Mouse (Mus musculus): ENCODE results near the gene Atp5d. TPM values are rescaled to one million over a fixed set of nuclear protein-coding genes. Genes with fewer than 3 reads are reported as not detected.

Gene Atp5d
- 1,107 and 1,132 TPM in 2 replicates for polyA plus RNA-seq (2015; fragmentation: Nextera tagmentation; extraction: Ambion mirVana)

- peak within 1 kb of the TSS; percentile 60 for H3K4me3 ChIP-seq (ENCODE audit: low read length)
- H3K9me3 ChIP-seq (replicated peaks; ENCODE audit: control insufficient read depth, low read length) = 0 out of 2 replicates have a peak, but pooled peaks cover 3% of the 10 kb centered on the region
- peak; percentile 1; the same call in 1 of the 2 replicates for ATAC-seq (replicated peaks; ENCODE audit: extremely low read depth, insufficient read depth, low FRiP score)
- peaks cover 34% of the 10 kb centered on the region for H3K4me1 ChIP-seq (ENCODE audit: control insufficient read depth, insufficient read depth, low read length)
- H3K27ac ChIP-seq (ENCODE audit: low read length) = no peak within 1 kb of the TSS
- peaks cover 5% of the 10 kb centered on the region for H3K36me3 ChIP-seq (ENCODE audit: control insufficient read depth, insufficient read depth)
- peak within 1 kb of the TSS; percentile 85 for H3K4me2 ChIP-seq (ENCODE audit: low read depth, low read length)
- peaks cover 6% of the 10 kb centered on the region; the same call in 1 of the 2 replicates for H3K27me3 ChIP-seq (ENCODE audit: control insufficient read depth, insufficient read depth, low read length)
- WGBS = under 1% methylated on average over 78 of the region's 94 CpGs
- H3K9ac ChIP-seq (ENCODE audit: low read length) = peak within 1 kb of the TSS; percentile 69
Measured at GRCm38 (mm10) chr10:80138553-80139438, at the start of gene Atp5d. Atp5d (plus strand) TSS chr10:80138632.

DNA sequence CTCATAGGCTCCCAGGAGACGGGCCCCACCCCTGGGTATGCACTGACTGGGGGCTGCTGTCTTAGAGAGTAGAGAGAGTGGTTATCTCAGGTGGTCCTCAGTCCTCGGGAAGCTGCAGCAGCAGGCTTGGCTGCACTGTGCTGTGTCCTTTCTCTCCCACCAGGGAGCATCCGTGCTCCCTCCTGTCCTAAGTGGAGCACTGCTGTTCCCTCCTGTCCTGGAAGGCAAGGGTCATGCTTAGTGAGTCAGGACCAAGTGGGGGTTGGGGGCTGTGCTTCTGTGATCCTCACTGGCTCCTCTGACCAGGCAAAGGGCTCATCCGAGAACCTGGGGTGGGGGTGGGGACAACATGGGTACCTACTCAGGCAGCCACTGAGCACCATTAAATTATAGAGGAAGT, 49.3 kb upstream of the Atp5d start:
- H3K9ac ChIP-seq (ENCODE audit: low read length) = no peak overlapping the region
- H3K4me1 ChIP-seq (ENCODE audit: control insufficient read depth, insufficient read depth, low read length) = peaks cover 22% of the 10 kb centered on the region
- H3K36me3 ChIP-seq (ENCODE audit: control insufficient read depth, insufficient read depth) = no peaks in the 10 kb centered on the region
- H3K4me3 ChIP-seq (ENCODE audit: low read length) = no peak overlapping the region
- H3K27ac ChIP-seq (ENCODE audit: low read length) = no peak overlapping the region
- H3K4me2 ChIP-seq (ENCODE audit: low read depth, low read length) = no peak overlapping the region
- H3K9me3 ChIP-seq (replicated peaks; ENCODE audit: control insufficient read depth, low read length) = no peaks in the 10 kb centered on the region
- no peaks in the 10 kb centered on the region for H3K27me3 ChIP-seq (ENCODE audit: control insufficient read depth, insufficient read depth, low read length)
- ATAC-seq (replicated peaks; ENCODE audit: extremely low read depth, insufficient read depth, low FRiP score) = no peak
- 47% methylated on average over 4 of the region's 4 CpGs for WGBS

DNA sequence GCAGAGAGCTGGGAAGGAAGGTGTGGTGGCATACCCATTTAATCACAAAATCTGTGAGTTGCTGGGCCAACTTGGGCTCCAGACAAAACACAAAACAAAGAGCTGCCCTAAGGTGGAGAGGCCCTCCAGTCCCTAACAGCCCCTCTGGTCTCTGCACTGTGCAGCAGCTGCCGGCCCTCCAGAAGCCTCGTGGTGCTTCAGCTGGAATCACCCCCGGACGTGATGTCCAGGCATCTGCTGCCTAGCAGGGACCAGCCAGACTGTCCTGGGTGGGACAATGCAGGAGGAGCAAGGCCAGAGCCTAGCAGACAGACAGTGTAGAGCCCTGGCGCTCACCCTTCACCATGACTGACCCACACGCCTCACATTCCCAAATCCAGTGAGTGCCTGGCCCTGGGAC, 46.9 kb upstream of the Atp5d start:
- Histone ChIP-seq H3K9me3 (replicated peaks; ENCODE audit: control insufficient read depth, low read length) (no peaks in the 10 kb centered on the region), H3K27me3 (ENCODE audit: control insufficient read depth, insufficient read depth, low read length) (no peaks in the 10 kb centered on the region), H3K4me2 (ENCODE audit: low read depth, low read length) (no peak overlapping the region), H3K9ac (ENCODE audit: low read length) (0 out of 2 replicates have a peak overlapping the region, but pooled peaks have one; percentile 5), H3K4me3 (ENCODE audit: low read length) (no peak overlapping the region), H3K27ac (ENCODE audit: low read length) (no peak overlapping the region), H3K36me3 (ENCODE audit: control insufficient read depth, insufficient read depth) (no peaks in the 10 kb centered on the region), H3K4me1 (ENCODE audit: control insufficient read depth, insufficient read depth, low read length) (peaks cover 22% of the 10 kb centered on the region)
- ATAC-seq (replicated peaks; ENCODE audit: extremely low read depth, insufficient read depth, low FRiP score) = no peak
- WGBS = 90% methylated on average over 6 of the region's 6 CpGs

DNA sequence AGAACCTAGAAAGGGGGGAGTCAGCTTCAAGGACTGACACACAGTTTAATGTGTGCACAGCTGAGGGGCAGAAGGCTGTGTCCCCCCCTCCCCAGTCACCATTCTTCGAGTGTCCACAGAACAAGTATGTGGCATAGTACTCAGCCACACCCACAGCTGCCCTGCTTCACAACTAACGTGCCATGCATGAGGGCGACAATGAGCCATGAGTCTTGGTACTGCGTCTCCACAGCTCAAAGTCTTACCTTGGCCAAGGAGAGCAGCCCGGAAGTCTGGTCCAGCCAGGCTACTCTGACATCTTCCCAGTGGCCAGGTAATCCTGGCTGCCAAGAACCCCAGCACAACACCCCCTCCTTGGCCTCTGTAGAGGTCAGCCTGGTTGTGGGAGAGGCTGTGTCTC, 45.7 kb upstream of the Atp5d start:
- H3K4me3 ChIP-seq (ENCODE audit: low read length) = no peak overlapping the region
- no peak for ATAC-seq (replicated peaks; ENCODE audit: extremely low read depth, insufficient read depth, low FRiP score)
- H3K4me1 ChIP-seq (ENCODE audit: control insufficient read depth, insufficient read depth, low read length) = peaks cover 33% of the 10 kb centered on the region
- H3K27ac ChIP-seq (ENCODE audit: low read length) = no peak overlapping the region
- no peaks in the 10 kb centered on the region for H3K27me3 ChIP-seq (ENCODE audit: control insufficient read depth, insufficient read depth, low read length)
- H3K9ac ChIP-seq (ENCODE audit: low read length) = no peak overlapping the region
- no peaks in the 10 kb centered on the region for H3K36me3 ChIP-seq (ENCODE audit: control insufficient read depth, insufficient read depth)
- no peaks in the 10 kb centered on the region for H3K9me3 ChIP-seq (replicated peaks; ENCODE audit: control insufficient read depth, low read length)
- 75% methylated on average over 5 of the region's 5 CpGs for whole genome bisulfite sequencing
- H3K4me2 ChIP-seq (ENCODE audit: low read depth, low read length) = no peak overlapping the region

DNA sequence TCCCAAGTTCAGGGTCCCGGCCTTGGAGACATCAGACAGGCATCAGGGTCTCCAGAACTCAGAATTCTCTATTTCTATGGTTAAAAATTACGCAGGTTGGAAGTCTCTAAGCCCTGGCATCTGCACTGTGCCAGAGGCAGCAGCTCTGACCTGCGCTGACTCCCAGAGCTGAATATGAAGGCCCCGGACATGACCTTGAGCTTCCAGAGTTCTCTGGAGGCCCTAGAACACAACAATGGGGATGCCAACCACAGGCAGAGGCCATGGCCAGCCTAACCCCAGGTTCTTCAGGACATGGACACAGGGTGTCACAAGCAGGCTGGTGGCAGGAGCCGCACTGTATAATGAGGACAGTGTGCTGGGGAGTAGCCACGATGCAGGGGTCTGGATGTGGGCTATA, 44.3 kb upstream of the Atp5d start:
- no peaks in the 10 kb centered on the region for H3K36me3 ChIP-seq (ENCODE audit: control insufficient read depth, insufficient read depth)
- ATAC-seq (replicated peaks; ENCODE audit: extremely low read depth, insufficient read depth, low FRiP score) = no peak
- H3K4me2 ChIP-seq (ENCODE audit: low read depth, low read length) = no peak overlapping the region
- H3K27me3 ChIP-seq (ENCODE audit: control insufficient read depth, insufficient read depth, low read length) = no peaks in the 10 kb centered on the region
- WGBS = 80% methylated on average over 6 of the region's 6 CpGs
- peaks cover 35% of the 10 kb centered on the region for H3K4me1 ChIP-seq (ENCODE audit: control insufficient read depth, insufficient read depth, low read length)
- no peak overlapping the region for H3K27ac ChIP-seq (ENCODE audit: low read length)
- H3K9ac ChIP-seq (ENCODE audit: low read length) = no peak overlapping the region
- H3K4me3 ChIP-seq (ENCODE audit: low read length) = no peak overlapping the region
- no peaks in the 10 kb centered on the region for H3K9me3 ChIP-seq (replicated peaks; ENCODE audit: control insufficient read depth, low read length)

- Histone ChIP-seq H3K4me3 (ENCODE audit: low read length) (no peak overlapping the region), H3K36me3 (ENCODE audit: control insufficient read depth, insufficient read depth) (no peaks in the 10 kb centered on the region), H3K27ac (ENCODE audit: low read length) (no peak overlapping the region), H3K4me2 (ENCODE audit: low read depth, low read length) (no peak overlapping the region), H3K4me1 (ENCODE audit: control insufficient read depth, insufficient read depth, low read length) (peaks cover 35% of the 10 kb centered on the region), H3K27me3 (ENCODE audit: control insufficient read depth, insufficient read depth, low read length) (no peaks in the 10 kb centered on the region), H3K9me3 (replicated peaks; ENCODE audit: control insufficient read depth, low read length) (no peaks in the 10 kb centered on the region), H3K9ac (ENCODE audit: low read length) (no peak overlapping the region)
- 72% methylated on average over 3 of the region's 3 CpGs for WGBS
- no peak for ATAC-seq (replicated peaks; ENCODE audit: extremely low read depth, insufficient read depth, low FRiP score)
Measured at GRCm38 (mm10) chr10:80094684-80095083, 43.7 kb upstream of the Atp5d start.

DNA sequence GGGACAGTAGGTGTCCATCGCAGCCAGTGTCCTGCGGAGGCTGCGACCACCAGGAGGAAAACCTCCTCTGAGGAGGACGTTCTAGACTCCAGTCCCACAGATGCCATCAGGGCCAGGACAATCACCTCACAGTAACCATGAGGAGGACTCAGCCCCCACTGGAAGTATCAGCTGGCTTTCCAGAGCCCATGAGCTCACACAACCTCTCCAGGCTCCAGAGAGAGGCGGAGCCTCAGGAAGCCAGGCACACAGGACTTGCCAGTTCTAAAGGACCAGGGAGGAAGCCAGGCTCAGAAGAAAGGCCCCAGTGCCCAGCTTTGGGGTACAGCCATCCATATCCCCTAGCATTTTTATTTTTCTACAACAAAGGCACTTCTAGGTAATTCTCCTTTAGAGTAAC, 42.9 kb upstream of the Atp5d start:
- no peaks in the 10 kb centered on the region for H3K27me3 ChIP-seq (ENCODE audit: control insufficient read depth, insufficient read depth, low read length)
- no peak overlapping the region for H3K4me3 ChIP-seq (ENCODE audit: low read length)
- no peaks in the 10 kb centered on the region for H3K9me3 ChIP-seq (replicated peaks; ENCODE audit: control insufficient read depth, low read length)
- peaks cover 35% of the 10 kb centered on the region for H3K4me1 ChIP-seq (ENCODE audit: control insufficient read depth, insufficient read depth, low read length)
- ATAC-seq (replicated peaks; ENCODE audit: extremely low read depth, insufficient read depth, low FRiP score) = no peak
- H3K4me2 ChIP-seq (ENCODE audit: low read depth, low read length) = no peak overlapping the region
- H3K36me3 ChIP-seq (ENCODE audit: control insufficient read depth, insufficient read depth) = no peaks in the 10 kb centered on the region
- WGBS = 78% methylated on average over 5 of the region's 5 CpGs
- H3K9ac ChIP-seq (ENCODE audit: low read length) = no peak overlapping the region
- H3K27ac ChIP-seq (ENCODE audit: low read length) = no peak overlapping the region

- H3K27me3 ChIP-seq (ENCODE audit: control insufficient read depth, insufficient read depth, low read length) = no peaks in the 10 kb centered on the region
- 0 out of 2 replicates have a peak overlapping the region, but pooled peaks have one; percentile 42 for H3K27ac ChIP-seq (ENCODE audit: low read length)
- H3K36me3 ChIP-seq (ENCODE audit: control insufficient read depth, insufficient read depth) = no peaks in the 10 kb centered on the region
- 9% methylated on average over 6 of the region's 7 CpGs for WGBS
- peak; percentile 39; the same call in 1 of the 2 replicates for ATAC-seq (replicated peaks; ENCODE audit: extremely low read depth, insufficient read depth, low FRiP score)
- H3K4me3 ChIP-seq (ENCODE audit: low read length) = no peak overlapping the region
- peak overlapping the region; percentile 47; the same call in 1 of the 2 replicates for H3K9ac ChIP-seq (ENCODE audit: low read length)
- H3K4me2 ChIP-seq (ENCODE audit: low read depth, low read length) = peak overlapping the region; percentile 19; the same call in 1 of the 2 replicates
- H3K9me3 ChIP-seq (replicated peaks; ENCODE audit: control insufficient read depth, low read length) = no peaks in the 10 kb centered on the region
- peaks cover 48% of the 10 kb centered on the region for H3K4me1 ChIP-seq (ENCODE audit: control insufficient read depth, insufficient read depth, low read length)
Measured at GRCm38 (mm10) chr10:80097275-80097674, 41.2 kb upstream of the Atp5d start.

GRCm38 (mm10) chr10:80098630-80099029, 39.8 kb upstream of the Atp5d start:
- H3K4me3 ChIP-seq (ENCODE audit: low read length) = no peak overlapping the region
- no peaks in the 10 kb centered on the region for H3K36me3 ChIP-seq (ENCODE audit: control insufficient read depth, insufficient read depth)
- no peak overlapping the region for H3K4me2 ChIP-seq (ENCODE audit: low read depth, low read length)
- no peaks in the 10 kb centered on the region for H3K27me3 ChIP-seq (ENCODE audit: control insufficient read depth, insufficient read depth, low read length)
- H3K4me1 ChIP-seq (ENCODE audit: control insufficient read depth, insufficient read depth, low read length) = peaks cover 49% of the 10 kb centered on the region
- no peak for ATAC-seq (replicated peaks; ENCODE audit: extremely low read depth, insufficient read depth, low FRiP score)
- WGBS = 78% methylated on average over 5 of the region's 5 CpGs
- no peaks in the 10 kb centered on the region for H3K9me3 ChIP-seq (replicated peaks; ENCODE audit: control insufficient read depth, low read length)
- no peak overlapping the region for H3K27ac ChIP-seq (ENCODE audit: low read length)
- no peak overlapping the region for H3K9ac ChIP-seq (ENCODE audit: low read length)

Measured in heart, embryonic 16.5 days (tissue).